Mouse (Mus musculus) midbrain, embryonic 10.5 days (tissue): ENCODE measurements around the gene Bhmt. TPM values are rescaled to one million over a fixed set of nuclear protein-coding genes. Genes with fewer than 3 reads are reported as not detected.
"Not testable (repeated sequence)": the region's sequence is repeated elsewhere in the genome, so short reads cannot be mapped to it uniquely, and the experiment has no call there.

ENCODE experiments used
- DNase-seq: peaks from one replicate; pipeline ENCODE4 v3.0.0-alpha.2; 2017; ENCODE audit warnings: low spot score
- H3K27ac ChIP-seq: fragments of 300-500 bp; sonication (generic); replicated peaks from 2 replicates; pipeline ENCODE4 v1.5.1; 2016; ENCODE audit warnings: mild to moderate bottlenecking
- H3K27me3 ChIP-seq: fragments of 300-500 bp; sonication (generic); 2 replicates; pipeline ENCODE4 v1.6.1; 2016; ENCODE audit warnings: low read depth, mild to moderate bottlenecking; ENCODE audit not compliant: poor library complexity, severe bottlenecking
- H3K36me3 ChIP-seq: fragments of 300-500 bp; sonication (generic); 2 replicates; pipeline ENCODE4 v1.6.1; 2016; ENCODE audit warnings: mild to moderate bottlenecking, moderate library complexity
- H3K4me1 ChIP-seq: fragments of 300-500 bp; sonication (generic); 2 replicates; pipeline ENCODE4 v1.6.1; 2016
- H3K4me3 ChIP-seq: fragments of 300-500 bp; sonication (generic); 2 replicates; pipeline ENCODE4 v1.5.1; 2016; ENCODE audit warnings: mild to moderate bottlenecking, moderate library complexity
- H3K9me3 ChIP-seq: fragments of 300-500 bp; sonication (generic); replicated peaks from 2 replicates; pipeline ENCODE4 v1.6.1; 2016; ENCODE audit warnings: mild to moderate bottlenecking
- WGBS: fragments of 180-500 bp; shearing (Covaris S2); methylation state at CpG from one replicate; pipeline ENCODE4 v1.1.7; 2016; 5-methylcytosine and 5-hydroxymethylcytosine counted together
- polyA plus RNA-seq: library from polyadenylated mRNA; unstranded; fragments of >200 nt; fragmentation: Nextera tagmentation; extraction: Ambion mirVana; gene quantifications from 2 replicates; pipeline ENCODE4 v1.2.1, GENCODE M21; 2016

The Bhmt gene
- polyA plus RNA-seq, 1 experiment from 2014 or later: 0.17 TPM

DNA sequence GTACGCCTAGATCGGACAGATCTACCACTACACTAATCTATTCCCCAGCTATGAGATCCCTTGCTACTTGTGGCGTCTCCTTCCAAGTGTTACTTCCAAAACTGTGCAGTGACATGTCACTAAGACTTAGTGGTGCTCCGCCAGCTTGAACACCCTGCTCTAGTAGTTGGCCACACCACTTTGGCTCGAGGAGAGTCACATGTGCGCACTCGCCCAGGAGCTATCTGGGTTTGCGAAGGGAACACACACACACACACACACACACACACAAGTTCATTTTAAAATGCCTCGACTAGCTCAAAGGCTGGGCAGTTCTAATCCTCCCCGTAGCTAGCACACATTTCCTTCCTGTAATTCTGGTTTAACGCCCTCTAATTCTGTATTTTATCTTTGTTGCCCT is 36.2 kb downstream of the Bhmt start:
- Histone ChIP-seq H3K36me3 (no peaks in the 10 kb centered on the region), H3K9me3 (no peaks in the 10 kb centered on the region), H3K4me1 (no peaks in the 10 kb centered on the region), H3K27me3 (no peaks in the 10 kb centered on the region), H3K4me3 (no peak overlapping the region), H3K27ac (no peak overlapping the region)
- DNase-seq: no peak
- WGBS: 92% methylated on average over 11 of the region's 11 CpGs

DNA sequence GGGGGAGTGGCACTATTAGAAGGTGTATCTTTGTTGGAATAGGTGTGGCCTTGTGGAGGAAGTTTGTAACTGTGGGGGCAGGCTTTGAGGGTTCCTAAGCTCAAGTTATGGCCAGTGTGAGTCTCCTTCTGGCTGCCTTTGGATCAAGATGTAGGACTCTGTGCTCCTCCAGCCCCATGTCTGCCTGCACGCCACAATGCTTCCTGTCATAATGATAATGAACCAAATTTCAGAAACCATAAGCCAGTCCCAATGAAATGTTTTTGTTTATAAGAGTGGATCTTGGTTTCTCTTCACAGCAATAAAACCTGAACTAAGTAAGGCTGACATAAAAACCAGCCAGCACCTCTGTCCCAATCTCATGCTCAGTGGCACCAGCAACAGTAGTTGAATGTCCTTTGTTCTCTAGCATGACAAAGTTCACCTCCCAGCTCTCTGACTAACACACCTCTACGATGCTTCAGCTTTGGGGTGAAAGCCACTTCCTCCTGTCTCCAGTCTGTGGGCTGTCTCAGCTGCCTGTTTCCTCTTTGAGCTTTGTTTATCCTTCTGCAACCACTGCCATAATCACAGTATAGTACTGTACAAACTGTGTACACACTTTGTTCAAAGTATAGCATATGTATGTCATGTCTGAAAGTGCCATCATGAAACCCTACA is 44.6 kb downstream of the Bhmt start:
- 89% methylated on average over 2 of the region's 2 CpGs for WGBS
- H3K4me1 ChIP-seq: no peaks in the 10 kb centered on the region
- DNase-seq: no peak
- H3K27me3 ChIP-seq: no peaks in the 10 kb centered on the region
- H3K4me3 ChIP-seq: no peak overlapping the region
- no peaks in the 10 kb centered on the region for H3K36me3 ChIP-seq
- H3K9me3 ChIP-seq: no peaks in the 10 kb centered on the region
- no peak overlapping the region for H3K27ac ChIP-seq

DNA sequence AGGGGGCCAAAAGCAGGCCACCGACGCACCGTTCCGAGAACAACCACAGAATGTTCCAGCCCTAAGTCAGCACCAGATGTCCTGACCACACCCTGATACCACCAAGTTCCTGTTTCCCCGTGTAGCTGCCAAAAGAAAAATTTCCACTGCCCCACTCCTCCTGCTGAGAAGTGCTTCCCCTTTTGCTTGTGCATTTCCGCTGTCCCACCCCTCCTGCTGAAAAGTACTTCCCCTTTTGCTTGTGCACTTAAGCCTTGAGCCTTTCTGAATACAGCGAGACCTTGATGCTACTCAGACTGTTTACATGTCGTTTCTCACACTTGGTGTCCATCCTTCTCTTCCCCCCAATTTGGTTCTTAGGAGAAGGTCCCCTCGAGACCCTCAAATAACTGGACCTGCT is 55.2 kb downstream of the Bhmt start:
- not testable (repeated sequence) for H3K4me3 ChIP-seq, DNase-seq, H3K36me3 ChIP-seq, H3K9me3 ChIP-seq, H3K27me3 ChIP-seq, H3K27ac ChIP-seq, H3K4me1 ChIP-seq
- 91% methylated on average over 9 of the region's 9 CpGs for WGBS

DNA sequence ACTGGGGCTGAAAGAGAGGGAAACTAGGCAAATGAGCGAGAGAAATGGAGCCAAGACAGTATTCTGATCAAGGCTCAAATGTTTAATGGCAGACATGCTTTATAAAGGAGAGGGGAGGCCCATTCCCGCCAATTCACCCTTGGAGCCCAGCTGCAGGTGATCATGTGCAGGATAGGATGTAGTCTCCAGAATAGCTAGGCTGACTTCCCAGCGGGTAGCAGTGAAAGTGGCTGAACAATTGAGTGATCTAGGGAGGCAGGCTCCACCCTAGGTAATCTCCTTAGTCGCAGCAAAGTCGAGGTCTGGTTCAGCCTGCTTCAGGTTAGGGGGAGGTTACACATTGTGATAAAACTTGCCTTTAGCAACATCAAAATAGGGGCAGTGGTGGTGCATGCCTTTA is 57.3 kb downstream of the Bhmt start:
- DNase-seq: no peak
- WGBS: 81% methylated on average over 5 of the region's 5 CpGs

DNA sequence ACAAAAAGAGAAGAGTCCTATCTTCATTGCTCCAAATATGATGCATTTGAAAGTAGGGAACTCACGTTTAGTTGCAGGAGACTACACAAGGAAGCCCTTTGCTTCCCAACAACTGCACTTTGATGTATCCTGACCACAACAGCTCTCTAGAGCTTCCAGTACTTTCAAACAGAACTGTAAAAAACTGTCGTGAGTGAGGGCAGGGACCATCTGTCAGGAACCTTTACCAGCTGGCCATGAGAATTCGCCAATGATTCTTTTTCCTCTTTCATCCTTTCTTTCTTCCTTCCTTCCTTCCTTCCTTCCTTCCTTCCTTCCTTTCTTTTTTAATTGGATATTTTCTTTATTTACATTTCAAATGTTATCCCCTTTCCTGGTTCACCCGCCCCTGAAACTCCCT is 68.1 kb downstream of the Bhmt start:
- Histone ChIP-seq H3K4me1 (no peaks in the 10 kb centered on the region), H3K4me3 (no peak overlapping the region), H3K36me3 (no peaks in the 10 kb centered on the region), H3K27me3 (no peaks in the 10 kb centered on the region), H3K27ac (no peak overlapping the region), H3K9me3 (no peaks in the 10 kb centered on the region)
- WGBS: 77% methylated on average over 4 of the region's 4 CpGs
- DNase-seq: no peak

More for the DNA sequence above, 57.3 kb downstream of the Bhmt start:
- Histone ChIP-seq H3K4me3 (no peak overlapping the region), H3K36me3 (no peaks in the 10 kb centered on the region), H3K27me3 (no peaks in the 10 kb centered on the region), H3K4me1 (no peaks in the 10 kb centered on the region), H3K9me3 (0 out of 2 replicates have a peak, but pooled peaks cover 7% of the 10 kb centered on the region), H3K27ac (no peak overlapping the region)

Other genes with a start within 250 kb of the Bhmt start
- gene Jmy, start 138.2 kb downstream of the Bhmt start, polyA plus RNA-seq: 2.8 and 2.9 TPM in 2 replicates
- gene Bhmt2, start 36.3 kb upstream of the Bhmt start, polyA plus RNA-seq: not detected in 2 replicates
- 0.05 and 0.09 TPM in 2 replicates for gene Dmgdh, start 36.5 kb upstream of the Bhmt start, polyA plus RNA-seq
- 4.5 and 6.5 TPM in 2 replicates for gene Arsb, start 133.7 kb upstream of the Bhmt start, polyA plus RNA-seq